Mouse (Mus musculus): ENCODE results near the gene Nme8.

Gene Nme8

GRCm38 (mm10) chr13:19595141-19595540, 102.5 kb downstream of the Nme8 start:
- in situ Hi-C loops (cut with MboI, MseI) = no loop called here
